Mouse (Mus musculus) myocyte (in vitro differentiated cells): ENCODE measurements around the gene Spindoc. TPM values are rescaled to one million over a fixed set of nuclear protein-coding genes. Genes with fewer than 3 reads are reported as not detected.
"Not testable (repeated sequence)": the region's sequence is repeated elsewhere in the genome, so short reads cannot be mapped to it uniquely, and the experiment has no call there.

Experiments used
- H3K27me3 ChIP-seq: one replicate; pipeline ENCODE4 v1.6.1; 2011; ENCODE audit not compliant: control insufficient read depth, insufficient read depth, insufficient read length
- H3K36me3 ChIP-seq: one replicate; pipeline ENCODE4 v1.6.1; 2011; ENCODE audit not compliant: control insufficient read depth, insufficient read depth
- H3K4me2 ChIP-seq: one replicate; pipeline ENCODE4 v1.6.1; 2011; ENCODE audit warnings: low read depth, control low read depth
- H3K4me3 ChIP-seq: one replicate; pipeline ENCODE4 v1.5.1; 2011; ENCODE audit warnings: mild to moderate bottlenecking, control low read depth, moderate library complexity
- H3K79me2 ChIP-seq: one replicate; pipeline ENCODE4 v1.6.1; 2011; ENCODE audit not compliant: control insufficient read depth, insufficient read depth
- H3ac ChIP-seq: one replicate; pipeline ENCODE4 v1.6.1; 2011; ENCODE audit not compliant: control insufficient read depth, insufficient read length
- CEBPB ChIP-seq: IDR thresholded peaks from 2 replicates; pipeline ENCODE4 v1.6.1; 2011; ENCODE audit warnings: mild to moderate bottlenecking, moderate library complexity; ENCODE audit not compliant: poor library complexity, insufficient read depth, severe bottlenecking
- E2F4 ChIP-seq: IDR thresholded peaks from one replicate; pipeline ENCODE4 v1.6.1; 2011; ENCODE audit warnings: mild to moderate bottlenecking, control low read depth, moderate library complexity; ENCODE audit not compliant: insufficient read depth
- MAX ChIP-seq: IDR thresholded peaks from one replicate; pipeline ENCODE4 v1.6.1; 2011; ENCODE audit warnings: low read depth, mild to moderate bottlenecking, control low read depth
- MYOD1 ChIP-seq, 3 experiments: IDR thresholded peaks; one replicate each; pipeline ENCODE4 v1.6.1; 2011; ENCODE audit warnings: control low read depth in 2 of 3, low read depth in 2 of 3, mild to moderate bottlenecking in 2 of 3, moderate library complexity in 1 of 3; ENCODE audit not compliant: insufficient read length in 2 of 3, control insufficient read depth in 1 of 3
- MYOG ChIP-seq, 3 experiments: IDR thresholded peaks; one replicate each; pipeline ENCODE4 v1.6.1; 2011; ENCODE audit warnings: control low read depth in 2 of 3, low read depth in 2 of 3, mild to moderate bottlenecking in 2 of 3; ENCODE audit not compliant: insufficient read length in 2 of 3, control insufficient read depth in 1 of 3, insufficient read depth in 1 of 3
- POLR2A ChIP-seq: IDR thresholded peaks from one replicate; pipeline ENCODE4 v1.6.1; 2011; ENCODE audit warnings: low read depth, mild to moderate bottlenecking, control low read depth, moderate library complexity; ENCODE audit not compliant: insufficient read length
- POLR2AphosphoS2 ChIP-seq: IDR thresholded peaks from one replicate; pipeline ENCODE4 v1.6.1; 2011; ENCODE audit warnings: low read depth, control low read depth; ENCODE audit not compliant: insufficient read length
- REST ChIP-seq: IDR thresholded peaks from one replicate; pipeline ENCODE4 v1.6.1; 2011; ENCODE audit warnings: mild to moderate bottlenecking, control low read depth, moderate library complexity; ENCODE audit not compliant: insufficient read depth, insufficient read length
- SRF ChIP-seq: IDR thresholded peaks from one replicate; pipeline ENCODE4 v1.6.1; 2011; ENCODE audit warnings: low read depth; ENCODE audit not compliant: control insufficient read depth, insufficient read length
- TCF12 ChIP-seq: IDR thresholded peaks from one replicate; pipeline ENCODE4 v1.6.1; 2011; ENCODE audit warnings: mild to moderate bottlenecking, control low read depth; ENCODE audit not compliant: poor library complexity, insufficient read depth, severe bottlenecking
- TCF3 ChIP-seq: IDR thresholded peaks from one replicate; pipeline ENCODE4 v1.6.1; 2011; ENCODE audit warnings: low read depth, control low read depth; ENCODE audit not compliant: insufficient read length
- USF1 ChIP-seq: IDR thresholded peaks from one replicate; pipeline ENCODE4 v1.6.1; 2011; ENCODE audit warnings: low read depth, mild to moderate bottlenecking, control low read depth, moderate library complexity
- polyA plus RNA-seq: library from polyadenylated mRNA; unstranded; fragments of >200 nt; fragmentation: generic; extraction: Trizol; gene quantifications from one replicate; pipeline ENCODE4 v1.2.1, GENCODE M21; 2012; ENCODE audit warnings: missing spikeins

Spindoc gene
- polyA plus RNA-seq, 1 experiment, result 20.4 TPM

DNA sequence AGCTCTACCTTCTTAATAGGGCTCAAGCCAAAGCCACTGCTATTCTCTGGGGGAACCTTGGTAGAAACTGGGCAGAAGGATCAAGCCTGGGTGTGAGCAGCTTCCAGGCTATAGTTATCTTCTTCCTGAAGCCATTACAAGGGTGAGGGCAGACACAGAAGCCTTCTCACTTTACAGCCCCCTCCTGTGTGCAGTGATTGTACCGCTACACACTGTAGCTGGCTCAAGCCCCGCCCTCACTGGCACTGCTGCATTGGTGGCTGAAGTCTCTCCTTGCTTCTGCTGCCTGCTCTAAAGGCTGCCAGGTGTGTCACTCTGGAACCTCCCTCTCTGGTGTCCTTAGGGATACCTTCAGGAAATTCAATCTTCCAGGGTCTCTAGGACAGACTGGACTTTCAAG lies 29.6 kb upstream of the Spindoc start:
- no peaks in the 10 kb centered on the region for H3K79me2 ChIP-seq
- H3K4me2 ChIP-seq, result no peak overlapping the region
- H3K36me3 ChIP-seq, result no peaks in the 10 kb centered on the region
- H3K27me3 ChIP-seq, result no peaks in the 10 kb centered on the region
- TF ChIP-seq MYOD1 (IDR thresholded peaks at IDR 0.05; ENCODE audit: control insufficient read depth in 1 of 3, insufficient read length in 2 of 3, low read depth in 2 of 3), result no peak
- TF ChIP-seq CEBPB, result no peak
- no peak for TF ChIP-seq SRF
- TF ChIP-seq E2F4, result no peak
- H3K4me3 ChIP-seq, result no peak overlapping the region
- no peak overlapping the region for H3ac ChIP-seq

DNA sequence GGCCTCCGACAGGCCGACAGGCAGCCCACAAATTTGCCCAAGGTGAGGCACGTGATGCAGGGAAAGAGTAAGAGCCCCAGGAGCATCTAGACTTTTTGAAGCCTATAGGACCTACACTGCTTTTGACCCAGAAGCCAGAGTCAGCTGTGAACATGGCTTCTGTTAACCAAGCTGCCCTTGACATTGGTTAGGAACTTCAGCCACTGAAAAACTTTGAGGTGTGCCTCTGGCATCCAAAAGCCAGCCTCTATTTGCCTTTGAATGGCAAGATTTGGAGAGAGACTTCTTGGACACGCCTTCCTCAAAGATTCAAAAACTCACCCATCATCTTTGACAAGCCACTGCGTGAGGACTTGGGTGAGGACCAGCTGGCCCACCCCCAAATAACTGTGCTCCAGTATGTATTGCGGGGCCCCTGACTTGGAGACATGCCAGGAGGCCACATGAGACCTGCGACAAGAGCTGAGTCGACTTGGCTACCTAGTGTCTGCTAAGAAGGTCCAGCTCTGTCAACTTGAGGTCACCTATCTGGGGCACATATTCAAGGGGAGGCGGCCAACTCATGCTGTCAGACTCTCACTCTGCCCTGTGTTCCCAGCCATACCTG lies 21.9 kb upstream of the Spindoc start:
- no peak for TF ChIP-seq USF1
- Histone ChIP-seq H3ac (no peak overlapping the region), H3K4me3 (no peak overlapping the region)

DNA sequence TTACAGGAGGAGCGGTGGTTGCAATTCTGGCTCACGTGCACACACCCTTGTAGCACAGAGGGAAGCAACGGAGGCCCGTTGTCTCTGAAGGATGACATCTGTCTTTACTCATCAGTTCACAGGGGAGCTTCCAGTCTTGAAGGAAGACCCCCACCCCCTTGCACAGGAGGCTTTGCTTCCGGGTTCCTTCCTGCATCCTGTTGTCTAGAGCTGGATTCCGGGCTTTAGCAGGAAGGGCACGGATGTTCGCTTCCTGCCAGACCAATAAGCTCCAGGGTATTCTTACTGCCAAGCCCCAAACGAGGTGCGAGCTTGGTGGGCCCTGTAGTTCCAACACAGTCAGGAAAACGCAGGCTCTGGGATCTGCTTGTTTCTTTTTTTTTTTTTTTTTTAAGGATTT lies 17.8 kb upstream of the Spindoc start:
- no peak for TF ChIP-seq MYOD1 (IDR thresholded peaks at IDR 0.05; ENCODE audit: control insufficient read depth in 1 of 3, insufficient read length in 2 of 3, low read depth in 2 of 3)
- no peak for TF ChIP-seq SRF
- no peak for TF ChIP-seq POLR2A
- no peak for TF ChIP-seq POLR2AphosphoS2
- no peak for TF ChIP-seq CEBPB
- TF ChIP-seq MAX, result no peak
- no peak for TF ChIP-seq USF1
- no peak for TF ChIP-seq MYOG (IDR thresholded peaks at IDR 0.05; ENCODE audit: control insufficient read depth in 1 of 3, insufficient read depth in 1 of 3, insufficient read length in 2 of 3, low read depth in 2 of 3)
- TF ChIP-seq REST, result no peak
- no peak for TF ChIP-seq TCF3
- TF ChIP-seq E2F4, result no peak
- TF ChIP-seq TCF12, result no peak
- Histone ChIP-seq H3K79me2 (no peaks in the 10 kb centered on the region), H3K4me2 (no peak overlapping the region)

More for the DNA sequence above, 21.9 kb upstream of the Spindoc start:
- Histone ChIP-seq H3K36me3 (no peaks in the 10 kb centered on the region), H3K79me2 (no peaks in the 10 kb centered on the region), H3K4me2 (no peak overlapping the region), H3K27me3 (peaks cover 20% of the 10 kb centered on the region)

DNA sequence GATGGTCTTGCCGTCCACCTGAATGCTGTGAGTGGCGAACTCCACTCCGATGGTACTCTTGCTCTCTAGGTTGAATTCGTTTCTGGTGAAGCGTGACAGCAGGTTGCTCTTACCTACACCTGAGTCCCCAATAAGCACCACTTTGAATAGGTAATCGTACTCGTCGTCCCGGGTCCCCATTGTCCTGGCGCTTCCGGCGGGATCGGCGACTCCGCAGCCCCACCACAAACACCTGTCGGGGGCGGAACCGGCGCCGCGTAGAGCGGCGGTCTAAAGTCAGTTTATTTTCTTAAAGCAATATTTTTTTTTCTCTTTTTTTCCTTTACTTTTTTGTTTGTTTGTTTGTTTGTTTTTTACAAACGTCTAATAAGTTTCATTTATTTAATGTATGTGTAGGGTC lies 16.1 kb upstream of the Spindoc start:
- H3K4me2 ChIP-seq, H3K4me3 ChIP-seq, H3ac ChIP-seq, H3K79me2 ChIP-seq, H3K36me3 ChIP-seq: not testable (repeated sequence)
- H3K27me3 ChIP-seq, result peaks cover 15% of the 10 kb centered on the region

More for the DNA sequence above, 17.8 kb upstream of the Spindoc start:
- Histone ChIP-seq H3K4me3 (no peak overlapping the region), H3ac (no peak overlapping the region), H3K36me3 (no peaks in the 10 kb centered on the region), H3K27me3 (peaks cover 15% of the 10 kb centered on the region)

DNA sequence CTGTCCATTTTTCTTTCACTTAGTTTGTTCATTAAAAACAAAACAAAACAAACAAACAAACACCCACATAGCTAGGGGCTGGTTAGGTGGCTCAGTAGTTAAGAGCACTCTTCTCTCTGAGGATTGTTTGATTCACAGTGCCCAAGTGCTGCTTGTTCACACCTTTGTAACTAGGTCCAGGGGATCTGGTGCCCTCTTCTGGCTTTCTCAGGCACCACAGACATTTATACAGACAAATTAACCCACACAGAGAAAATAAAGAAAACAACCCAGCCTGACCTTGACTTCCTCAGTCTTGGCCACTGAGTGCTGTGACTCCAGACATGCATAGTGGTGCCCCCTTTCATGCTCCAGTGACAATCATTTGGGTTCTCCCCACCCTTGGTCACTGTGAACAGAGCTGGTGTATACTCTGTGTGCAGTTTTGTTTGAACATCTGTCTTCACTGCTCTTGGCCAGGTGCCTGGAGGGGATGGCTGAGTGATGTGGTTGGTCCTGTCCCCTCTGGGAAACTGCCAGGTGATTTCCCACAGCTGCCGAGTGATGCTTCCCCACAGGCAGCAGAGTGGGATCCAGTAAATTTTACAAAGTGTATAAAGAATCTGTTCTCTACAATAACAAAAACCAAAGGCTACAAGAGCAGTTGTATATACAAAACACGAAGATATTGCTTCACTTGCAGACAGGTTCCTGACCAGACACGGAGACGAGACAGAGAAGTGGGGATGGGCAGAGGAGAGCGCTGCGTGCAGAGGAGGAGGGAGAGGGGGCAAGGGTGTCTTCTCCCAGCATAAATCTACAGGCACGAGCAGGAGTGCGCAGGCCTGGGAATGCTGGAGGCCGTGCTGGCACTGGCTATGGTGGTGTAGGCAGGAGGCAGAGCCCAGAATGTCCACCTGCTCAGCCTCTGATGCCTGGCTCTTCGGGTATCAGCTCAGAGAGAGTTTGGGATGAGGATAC lies 14.4 kb upstream of the Spindoc start:
- not testable (repeated sequence) for H3K36me3 ChIP-seq, H3K4me2 ChIP-seq, H3K4me3 ChIP-seq, H3K79me2 ChIP-seq, H3ac ChIP-seq
- H3K27me3 ChIP-seq, result peaks cover 15% of the 10 kb centered on the region

DNA sequence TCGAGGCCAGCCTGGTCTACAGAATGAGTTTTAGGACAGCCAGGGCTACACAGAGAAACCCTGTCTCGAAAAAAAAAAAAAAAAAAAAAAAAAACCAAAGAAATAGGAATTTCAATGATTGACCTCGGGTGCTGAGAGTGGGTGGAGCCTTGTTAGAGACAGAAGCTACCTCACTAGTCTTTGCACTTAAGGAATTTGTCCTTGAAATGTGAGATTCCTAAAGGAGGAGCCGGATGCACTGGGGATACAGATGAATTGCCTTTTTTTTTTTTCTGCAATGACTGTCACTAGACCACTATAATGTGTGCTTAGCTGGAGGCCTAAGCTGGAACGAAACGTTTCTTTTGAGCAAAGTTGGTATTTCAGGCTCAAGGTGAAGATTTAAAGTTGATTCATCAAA lies 5.7 kb upstream of the Spindoc start:
- Histone ChIP-seq H3K79me2 (no peaks in the 10 kb centered on the region), H3ac (no peak overlapping the region), H3K27me3 (no peaks in the 10 kb centered on the region), H3K36me3 (no peaks in the 10 kb centered on the region), H3K4me2 (no peak overlapping the region), H3K4me3 (no peak overlapping the region)
- no peak for TF ChIP-seq SRF
- TF ChIP-seq MAX, result no peak
- TF ChIP-seq CEBPB, result no peak
- no peak for TF ChIP-seq MYOG (IDR thresholded peaks at IDR 0.05; ENCODE audit: control insufficient read depth in 1 of 3, insufficient read depth in 1 of 3, insufficient read length in 2 of 3, low read depth in 2 of 3)
- TF ChIP-seq POLR2AphosphoS2, result no peak
- no peak for TF ChIP-seq USF1
- TF ChIP-seq E2F4, result no peak
- no peak for TF ChIP-seq MYOD1 (IDR thresholded peaks at IDR 0.05; ENCODE audit: control insufficient read depth in 1 of 3, insufficient read length in 2 of 3, low read depth in 2 of 3)
- TF ChIP-seq POLR2A, result no peak
- TF ChIP-seq TCF3, result no peak
- no peak for TF ChIP-seq TCF12
- no peak for TF ChIP-seq REST
